Mouse (Mus musculus): ENCODE results near the gene Dscaml1.

Gene Dscaml1

DNA sequence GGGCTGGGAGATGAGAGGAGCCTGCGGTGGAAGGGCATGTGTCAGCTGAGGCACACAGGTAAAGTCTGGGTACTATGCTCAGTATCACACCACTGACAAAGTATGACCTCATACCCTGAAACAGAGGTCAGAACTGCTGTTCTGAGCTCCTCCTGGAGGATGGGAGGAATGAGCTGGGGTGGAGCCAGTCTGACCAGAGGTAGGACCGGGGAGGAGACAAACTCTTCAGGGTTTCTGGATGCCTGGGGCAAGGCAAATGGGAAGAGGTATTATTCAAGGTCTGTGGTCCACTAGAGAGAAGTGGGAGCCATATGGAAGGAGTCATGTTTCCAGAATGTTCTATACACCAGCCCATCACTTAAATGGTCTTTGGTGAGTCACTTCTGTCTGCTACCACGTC is 15.3 kb upstream of the Dscaml1 start:
- in situ Hi-C loops (cut with MboI, MseI), result loop anchor here (5.0 kb wide), 1 partner anchor 109 kb away; no protein-coding TSS in a partner anchor

DNA sequence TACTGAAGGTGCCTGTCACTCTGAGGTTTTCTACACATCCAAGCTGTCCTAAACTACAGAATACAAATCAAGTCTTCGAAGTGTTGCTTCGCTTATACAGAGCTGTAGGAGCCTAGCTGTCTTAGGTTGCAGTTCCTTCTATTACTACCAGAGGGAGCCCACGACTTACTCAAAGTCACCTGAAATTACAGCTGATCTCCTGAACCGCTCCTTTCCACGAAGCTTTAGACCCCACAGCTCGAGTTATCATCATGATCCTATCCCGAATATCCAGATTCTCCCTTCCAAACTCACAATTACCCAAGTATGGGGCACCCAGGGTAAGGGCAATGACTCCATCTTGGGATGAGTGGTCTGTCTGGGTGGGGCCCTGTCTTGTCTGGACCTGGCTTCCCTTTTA is 14.6 kb upstream of the Dscaml1 start:
- in situ Hi-C loops (cut with MboI, MseI), result loop anchor here (5.0 kb wide), 1 partner anchor 110 kb away; no protein-coding TSS in a partner anchor

DNA sequence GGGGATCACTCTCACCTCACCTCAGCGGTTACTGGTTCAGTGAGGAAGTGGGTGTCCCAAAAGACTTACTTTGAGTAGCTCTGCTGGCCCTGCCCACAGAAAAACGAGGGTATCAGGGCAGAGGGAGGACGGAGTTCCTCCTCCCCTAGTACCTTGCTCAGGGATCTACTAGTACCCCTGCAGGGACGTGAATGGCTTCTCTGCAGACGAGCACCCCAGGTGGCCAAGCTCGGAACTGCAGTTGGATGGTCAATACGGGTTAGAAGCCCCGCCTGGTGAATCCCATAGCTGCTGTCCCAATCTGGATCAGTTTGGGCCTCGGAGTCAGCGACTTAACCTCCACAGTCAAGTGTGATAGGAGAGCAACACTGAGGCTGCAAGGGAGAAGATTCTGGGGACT is 14.1 kb upstream of the Dscaml1 start:
- in situ Hi-C loops (cut with MboI, MseI), result loop anchor here (5.0 kb wide), 1 partner anchor 110 kb away; no protein-coding TSS in a partner anchor

DNA sequence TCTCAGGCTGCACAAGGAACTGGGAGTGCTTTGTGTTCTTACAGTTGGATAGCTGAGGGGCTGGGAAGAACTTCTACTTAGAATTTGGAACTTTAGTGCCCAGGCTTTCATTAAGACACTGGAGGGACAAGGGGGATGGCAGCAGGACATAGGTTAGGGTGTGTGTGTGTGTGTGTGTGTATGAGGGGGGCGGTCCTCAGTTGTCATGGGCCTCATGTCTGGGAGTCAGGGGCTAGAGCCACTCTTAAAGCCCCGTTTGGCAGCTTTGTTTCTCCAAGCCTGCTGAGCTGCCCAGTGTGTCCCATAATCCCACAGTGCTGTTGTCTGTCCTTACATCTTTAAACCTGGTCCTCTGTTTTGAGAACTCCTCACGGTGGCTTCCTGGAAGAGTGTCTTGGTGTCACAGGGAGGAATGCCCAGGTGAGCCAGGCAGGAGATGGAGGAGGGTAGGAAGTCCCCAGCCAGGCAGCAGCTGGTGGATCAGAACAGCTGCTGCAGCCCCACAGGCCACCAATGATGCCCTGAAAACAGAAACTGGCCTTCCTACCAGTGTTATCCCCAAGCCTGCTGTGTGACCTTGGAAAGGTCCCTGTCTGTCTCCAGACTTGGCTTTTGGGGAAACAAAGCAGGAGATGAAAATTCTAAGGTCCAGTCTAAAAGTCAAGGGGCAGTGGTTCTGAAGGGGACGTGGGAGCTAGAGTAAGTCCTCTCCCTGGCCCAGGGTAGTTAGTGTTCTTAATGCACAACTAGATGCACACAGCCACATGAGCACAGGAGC is 13.5 kb upstream of the Dscaml1 start:
- in situ Hi-C loops (cut with MboI, MseI), result loop anchor here (5.0 kb wide), 1 partner anchor 111 kb away; no protein-coding TSS in a partner anchor

DNA sequence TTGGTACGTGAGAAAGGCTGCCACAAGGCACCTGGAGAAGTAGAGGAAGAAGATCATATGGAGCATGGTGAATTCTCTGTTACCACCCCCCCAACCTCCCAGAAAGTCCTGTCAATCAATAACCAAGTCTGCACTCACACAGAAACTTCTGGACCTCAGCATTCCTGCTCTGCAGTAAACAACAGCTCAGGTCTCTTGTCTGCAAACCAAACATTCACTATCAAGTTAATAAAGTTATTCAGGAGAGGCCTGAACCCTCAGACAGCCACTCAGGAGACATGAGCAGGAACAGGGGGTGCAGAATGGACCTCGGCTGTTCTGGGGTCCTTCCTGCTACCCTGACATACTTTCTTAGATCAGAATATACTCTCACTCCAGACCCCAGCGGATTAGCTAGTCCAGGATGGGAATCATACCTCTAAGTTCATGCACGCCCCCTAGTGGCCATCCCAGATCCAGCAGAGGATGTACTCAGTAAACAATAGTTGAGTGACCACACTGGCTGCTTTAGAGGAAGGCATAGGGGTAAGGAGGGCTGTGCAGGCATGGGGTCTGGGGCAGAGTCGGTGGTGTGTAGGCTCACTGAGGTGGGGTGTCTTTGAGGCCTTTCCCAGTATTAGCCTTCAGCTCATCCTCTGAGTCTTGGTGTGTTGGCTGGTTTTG is 12.8 kb upstream of the Dscaml1 start:
- in situ Hi-C loops (cut with MboI, MseI), result loop anchor here (5.0 kb wide), 1 partner anchor 111 kb away; no protein-coding TSS in a partner anchor

DNA sequence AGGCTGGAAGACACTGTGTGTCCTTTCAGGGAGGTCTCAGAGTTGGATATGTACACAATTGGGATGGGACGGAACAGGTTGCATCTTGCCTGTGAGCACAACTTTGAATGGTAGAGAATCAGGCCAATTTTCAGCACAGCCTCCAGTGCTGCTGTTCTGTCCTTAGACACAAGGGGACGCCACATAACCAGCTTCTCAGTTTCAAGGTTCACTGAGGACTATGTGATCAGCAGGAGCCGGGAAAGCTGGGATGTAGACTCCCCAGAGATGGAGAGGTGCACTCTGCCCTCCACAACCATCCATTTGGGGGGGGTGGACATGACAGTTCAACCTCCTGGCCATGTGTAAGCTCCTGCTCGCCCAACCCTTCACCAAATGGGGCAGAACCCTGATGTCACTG is 10.5 kb upstream of the Dscaml1 start:
- in situ Hi-C loops (cut with MboI, MseI), result no loop called here

DNA sequence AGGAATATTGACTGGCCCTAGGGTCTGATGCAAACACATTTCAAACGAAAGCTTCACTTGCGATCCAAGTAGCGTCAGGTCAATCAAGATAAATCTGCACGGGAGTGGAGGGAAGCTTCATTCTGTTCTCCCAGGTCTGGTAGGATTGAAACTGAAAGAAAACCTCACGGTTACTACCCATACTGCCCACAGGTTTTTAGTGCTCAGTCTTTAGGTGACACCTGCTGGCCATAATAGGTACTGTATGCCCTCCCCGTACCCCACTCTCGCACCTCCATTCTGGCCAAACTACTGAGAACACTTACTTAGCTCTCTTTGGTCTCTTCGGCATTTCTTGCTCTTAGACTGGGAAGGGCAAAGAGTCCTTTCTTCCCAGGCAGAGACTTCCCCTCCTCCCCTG is 9.2 kb upstream of the Dscaml1 start:
- in situ Hi-C loops (cut with MboI, MseI), result no loop called here

DNA sequence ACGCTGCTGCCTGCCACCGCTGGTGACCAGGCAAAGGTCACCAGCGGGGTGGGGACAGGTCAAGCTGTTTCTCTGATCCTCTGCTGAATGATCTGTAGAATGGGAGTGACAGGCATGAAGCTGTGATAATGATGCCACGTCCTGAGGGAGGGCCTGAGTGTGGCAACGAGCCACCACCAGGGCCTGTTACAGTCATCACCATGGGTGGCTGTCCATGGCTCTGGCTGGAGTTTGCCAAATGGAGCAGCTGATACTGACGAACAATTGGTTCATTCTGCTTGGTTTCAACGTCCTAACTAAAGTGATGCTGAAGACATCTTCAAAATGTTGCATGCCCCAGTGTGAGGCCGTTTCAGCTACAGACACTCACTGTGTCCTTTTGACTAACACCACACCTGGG is 8.2 kb upstream of the Dscaml1 start:
- in situ Hi-C loops (cut with MboI, MseI), result no loop called here

DNA sequence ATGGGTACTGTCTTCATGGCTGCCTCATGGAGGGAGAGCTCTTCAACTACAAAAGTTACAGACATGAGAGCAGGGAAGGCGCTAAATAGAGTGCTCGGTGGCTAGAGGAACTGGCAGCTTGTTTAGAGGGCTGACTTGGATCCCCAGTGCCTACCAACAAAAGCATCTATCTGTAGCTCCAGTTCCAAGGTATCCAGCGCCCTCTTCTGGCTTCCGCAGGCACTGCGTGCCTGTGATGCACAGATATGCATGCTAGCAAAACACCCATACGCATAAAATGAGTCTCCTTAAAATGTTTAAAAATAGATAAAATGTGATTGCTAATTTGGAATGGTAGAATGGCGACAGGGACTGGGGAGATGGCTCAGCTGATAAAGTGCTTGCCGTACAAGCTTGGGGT is 5.2 kb upstream of the Dscaml1 start:
- in situ Hi-C loops (cut with MboI, MseI), result no loop called here

DNA sequence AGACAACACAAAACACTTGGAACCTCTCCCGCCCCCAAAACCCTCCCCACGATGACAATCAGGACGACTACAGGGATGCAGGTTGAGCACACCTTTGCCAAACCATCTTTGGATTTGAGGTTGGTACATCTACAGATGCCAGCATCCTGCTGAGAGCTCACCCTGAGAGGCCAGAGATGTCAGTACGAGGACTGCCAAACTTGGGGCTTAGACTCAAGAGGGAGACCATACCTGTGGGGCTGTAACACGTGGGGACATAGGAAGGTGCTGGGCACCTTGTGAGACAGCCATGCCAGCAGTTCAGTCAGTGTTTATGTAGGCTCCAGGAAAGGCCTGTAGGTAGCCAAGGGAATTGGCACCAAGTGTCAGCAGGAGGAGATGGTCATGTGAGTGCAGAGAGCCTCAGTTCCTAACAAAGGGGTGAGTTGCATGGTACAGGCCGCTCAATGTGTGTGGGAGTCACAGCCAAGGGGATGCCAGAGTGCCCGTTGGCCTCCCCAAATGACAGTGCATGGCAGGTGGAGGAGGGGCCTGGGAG is 3.6 kb upstream of the Dscaml1 start:
- in situ Hi-C loops (cut with MboI, MseI), result no loop called here

DNA sequence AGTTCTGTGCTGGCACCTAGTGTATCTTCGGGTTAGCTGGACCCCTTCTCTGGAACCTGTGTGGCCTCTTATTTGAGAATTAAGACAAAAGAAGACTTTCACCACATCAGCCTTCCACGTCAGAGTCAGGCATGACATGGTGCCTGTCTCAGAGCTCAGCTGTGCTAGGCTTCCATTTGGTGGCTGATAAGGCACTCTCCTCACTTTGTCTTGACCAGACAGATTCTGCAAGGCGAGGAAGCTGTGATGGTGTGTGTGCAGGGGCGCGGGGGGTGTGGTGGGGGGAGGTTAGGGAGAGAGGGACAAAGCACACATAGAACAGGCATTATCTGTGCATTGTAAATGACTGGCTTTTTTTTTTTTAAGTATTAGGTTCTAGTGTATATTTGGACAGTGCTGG is 3.0 kb downstream of the Dscaml1 start:
- in situ Hi-C loops (cut with MboI, MseI), result no loop called here

DNA sequence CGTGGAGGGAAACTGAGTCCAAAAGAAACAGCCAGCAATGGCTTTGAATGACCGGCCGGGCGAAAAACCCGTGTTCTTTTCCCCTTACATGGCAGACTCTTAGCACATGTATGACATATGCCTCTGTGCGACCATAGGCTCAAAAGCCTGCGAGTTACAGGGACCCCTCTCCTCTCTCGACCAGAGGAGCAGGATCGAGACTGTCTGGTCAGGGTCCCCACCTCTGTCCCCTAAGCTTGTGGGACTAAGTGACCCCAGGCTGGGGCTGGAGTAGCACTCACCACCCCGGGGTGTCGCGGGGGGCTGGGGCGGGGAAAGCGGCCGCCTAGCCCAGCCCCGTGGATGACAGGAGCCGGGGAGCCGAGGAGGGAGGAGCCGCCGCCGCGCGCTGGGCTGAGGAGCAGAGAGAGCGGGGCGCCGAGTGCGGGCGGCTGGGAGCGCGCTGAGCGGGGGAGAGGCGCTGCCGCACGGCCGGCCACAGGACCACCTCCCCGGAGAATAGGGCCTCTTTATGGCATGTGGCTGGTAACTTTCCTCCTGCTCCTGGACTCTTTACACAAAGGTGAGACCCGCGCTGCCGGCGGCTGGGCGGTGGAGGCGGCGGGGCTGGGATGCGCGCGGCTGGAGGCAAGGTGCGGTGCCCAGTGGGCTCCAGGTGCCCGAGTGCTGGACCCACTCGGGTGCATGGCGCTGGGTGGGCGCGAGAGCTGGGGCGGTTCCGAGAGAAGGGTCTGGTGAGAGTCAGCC is 3.7 kb downstream of the Dscaml1 start:
- in situ Hi-C loops (cut with MboI, MseI), result no loop called here

DNA sequence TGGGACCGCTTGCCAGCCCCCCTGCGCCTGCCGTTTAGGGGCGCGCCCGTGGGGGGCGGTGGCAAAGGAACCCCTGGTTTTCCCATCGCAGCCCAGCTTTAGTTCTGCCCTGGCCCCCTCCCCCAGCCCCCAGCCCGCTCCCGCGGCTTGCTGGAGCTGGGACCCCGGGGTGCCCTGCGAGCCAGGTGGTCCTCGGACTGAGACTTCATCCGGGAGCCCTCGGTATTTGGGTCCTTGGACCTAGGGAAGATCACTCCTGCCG is 4.2 kb downstream of the Dscaml1 start:
- in situ Hi-C loops (cut with MboI, MseI), result no loop called here

DNA sequence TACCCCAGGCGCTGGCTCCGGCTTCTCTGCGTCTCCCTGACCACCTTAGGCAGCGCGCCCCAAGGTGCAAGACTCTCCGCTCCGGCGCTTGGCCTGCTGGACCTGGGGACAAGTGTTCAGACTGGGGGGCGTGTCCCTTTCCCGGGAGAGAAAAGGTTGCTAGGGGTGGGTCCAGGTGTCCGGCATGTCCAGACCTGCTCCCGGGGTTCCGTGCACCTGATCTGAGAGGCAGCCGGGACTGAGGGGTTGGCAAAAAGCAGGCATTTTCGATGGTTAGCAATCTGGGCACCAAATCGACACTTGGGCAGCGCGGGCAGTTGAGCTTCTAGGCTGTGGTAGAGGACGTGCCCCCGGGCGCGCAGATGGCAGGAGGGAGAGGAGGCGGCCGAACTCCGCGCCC is 4.7 kb downstream of the Dscaml1 start:
- in situ Hi-C loops (cut with MboI, MseI), result no loop called here

DNA sequence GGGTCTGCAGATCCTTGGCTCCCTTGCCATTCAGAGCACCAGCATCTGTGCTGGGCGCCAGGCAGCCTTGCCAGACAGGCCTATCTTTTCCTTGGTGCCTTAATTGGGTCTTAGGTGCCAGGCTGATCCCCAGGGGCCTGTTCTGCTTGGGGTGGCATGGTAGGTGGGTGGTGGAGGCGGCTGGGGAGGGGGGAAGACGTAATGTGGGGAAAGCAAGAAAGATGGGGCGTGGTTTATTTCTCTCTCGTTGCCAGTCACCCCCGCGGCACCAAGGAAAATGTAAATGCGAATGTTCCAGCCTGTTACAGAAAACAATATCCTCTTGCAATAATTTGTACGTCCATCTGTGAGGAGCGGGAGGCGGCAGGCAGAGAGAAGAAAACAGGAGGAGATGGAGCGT is 6.2 kb downstream of the Dscaml1 start:
- in situ Hi-C loops (cut with MboI, MseI), result no loop called here

DNA sequence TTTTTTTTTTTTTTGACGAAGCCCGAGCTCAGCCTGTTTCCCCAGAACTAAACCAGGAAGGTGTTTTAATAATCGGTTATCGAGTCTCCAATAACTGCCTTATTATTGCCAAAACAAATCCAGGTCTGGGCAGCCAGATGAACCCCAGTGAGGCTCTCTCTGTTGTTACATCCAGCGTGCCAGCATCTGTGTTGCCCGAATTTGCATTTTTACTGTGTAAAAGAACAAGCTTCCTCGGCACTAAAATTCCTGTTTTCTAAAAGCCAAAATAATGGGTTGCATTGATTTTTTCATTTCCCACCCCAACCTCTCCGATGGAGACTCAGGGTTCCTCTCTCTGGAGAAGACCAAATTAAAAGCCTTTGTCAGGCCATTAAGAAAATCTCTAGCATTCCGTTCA is 6.7 kb downstream of the Dscaml1 start:
- in situ Hi-C loops (cut with MboI, MseI), result no loop called here

DNA sequence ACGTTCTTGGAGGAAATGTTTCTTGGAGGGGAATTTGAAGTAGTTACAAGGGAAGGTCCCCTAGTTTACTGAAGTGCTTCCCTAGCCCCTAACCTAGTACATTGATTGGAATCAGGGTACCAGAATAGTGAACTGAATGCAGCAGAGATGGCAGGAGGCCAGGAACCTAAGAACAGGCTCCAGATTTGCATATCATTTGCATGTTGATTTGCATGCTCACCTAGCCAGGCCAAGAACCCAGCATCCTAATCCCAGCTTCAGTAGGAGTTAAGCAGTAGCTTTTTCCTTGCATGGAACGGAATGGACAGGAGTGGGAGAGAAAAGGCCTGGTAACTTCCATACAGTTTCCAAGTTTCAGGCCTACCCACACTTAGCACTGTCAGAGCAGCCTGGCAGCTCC is 7.7 kb downstream of the Dscaml1 start:
- in situ Hi-C loops (cut with MboI, MseI), result no loop called here

DNA sequence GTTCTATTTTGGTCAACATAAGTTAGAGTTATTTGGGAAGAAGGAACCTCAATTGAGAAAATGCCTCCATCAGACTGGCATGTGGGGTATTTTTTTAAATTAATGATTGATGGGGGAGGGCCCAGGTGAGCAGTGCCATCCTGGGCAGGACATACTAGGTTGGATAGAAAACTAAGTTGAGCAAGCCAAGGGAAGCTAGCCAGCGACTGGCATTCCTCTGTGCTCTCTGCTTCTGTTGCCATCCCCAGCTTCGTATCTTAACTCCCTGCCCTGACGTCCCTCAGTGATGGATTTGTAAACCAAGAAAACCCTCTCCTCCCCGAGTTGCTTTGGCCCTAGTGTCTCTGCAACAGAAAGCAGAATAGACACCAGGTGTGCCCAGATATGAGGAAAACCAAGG is 12.6 kb downstream of the Dscaml1 start:
- in situ Hi-C loops (cut with MboI, MseI), result no loop called here

DNA sequence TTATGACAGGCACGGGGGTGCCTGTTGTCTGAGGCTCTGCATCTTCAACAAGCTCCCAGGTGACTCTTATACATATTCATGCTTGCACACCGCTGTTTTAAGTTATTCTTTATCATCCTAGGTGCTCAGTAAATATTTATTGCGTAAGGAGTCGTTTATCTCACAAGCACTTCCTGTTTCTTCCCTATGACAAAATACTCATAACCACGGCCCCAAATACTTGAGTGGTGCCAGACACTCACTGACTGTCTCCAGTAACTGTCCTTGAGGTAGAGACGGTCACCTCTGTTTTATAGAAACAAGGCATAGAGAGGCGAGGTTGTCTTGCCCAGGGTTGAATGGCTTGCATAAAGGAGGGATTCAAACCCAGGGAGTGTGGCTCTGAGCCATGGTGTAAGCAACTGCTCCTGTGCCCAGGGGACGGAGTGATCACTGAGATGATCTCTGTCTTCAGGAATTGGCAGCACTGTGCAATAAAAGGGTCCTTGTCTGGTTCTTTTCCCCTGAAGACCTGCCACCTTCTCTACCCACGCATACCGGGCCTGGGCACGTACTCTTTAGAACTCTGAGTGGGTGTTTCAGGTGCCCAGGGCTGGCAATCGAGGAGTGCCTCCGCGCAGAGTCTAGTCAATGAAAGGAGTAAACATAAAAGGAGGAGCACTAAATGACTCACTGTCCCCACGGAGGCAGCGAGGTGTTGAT is 13.8 kb downstream of the Dscaml1 start:
- in situ Hi-C loops (cut with MboI, MseI), result no loop called here

DNA sequence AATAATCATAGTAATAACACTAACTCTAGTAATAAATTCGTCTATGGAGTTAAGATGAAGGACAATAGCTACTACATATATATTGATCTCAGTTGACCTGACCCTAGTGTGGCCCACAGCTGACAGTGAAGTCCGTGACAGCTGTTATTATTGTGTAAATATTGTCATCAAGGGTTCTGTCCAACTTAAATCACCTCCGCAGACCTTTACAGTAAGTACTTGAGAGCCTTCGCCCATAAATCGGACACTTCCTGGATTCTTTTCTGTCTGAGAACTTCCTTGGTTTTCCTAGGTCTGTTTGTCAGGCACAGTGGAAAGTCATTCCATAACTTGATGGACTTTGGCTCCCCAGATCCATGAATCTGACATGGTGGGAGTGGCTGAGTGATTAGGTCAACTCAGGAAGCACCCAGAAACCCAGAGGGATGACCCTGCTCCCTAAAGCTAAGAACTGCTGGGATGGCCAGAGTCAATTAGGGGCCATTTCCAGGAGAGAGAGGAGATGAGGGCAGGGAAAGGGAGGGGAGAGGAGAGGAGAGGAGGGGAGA is 17.9 kb downstream of the Dscaml1 start:
- in situ Hi-C loops (cut with MboI, MseI), result no loop called here

DNA sequence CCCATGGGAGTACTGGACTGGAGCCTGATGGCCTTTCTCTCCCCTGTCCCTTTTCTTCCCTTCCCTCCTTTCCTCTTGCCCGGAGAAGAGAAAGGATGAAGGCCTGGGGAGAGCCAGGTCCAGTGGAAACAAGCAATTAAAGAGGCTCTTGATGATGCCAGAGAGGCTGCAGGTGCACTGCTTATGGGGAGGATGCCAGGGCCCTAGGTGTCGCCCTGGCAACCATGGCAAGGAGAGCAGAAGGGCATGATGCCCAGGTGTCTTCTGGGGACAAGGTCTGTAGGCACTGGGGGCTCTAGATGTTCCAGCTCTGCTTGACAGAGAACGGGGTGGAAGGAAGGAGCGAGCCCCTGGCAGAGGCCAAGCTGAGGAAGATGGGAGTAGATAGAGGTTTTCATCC is 23.2 kb downstream of the Dscaml1 start:
- in situ Hi-C loops (cut with MboI, MseI), result no loop called here

DNA sequence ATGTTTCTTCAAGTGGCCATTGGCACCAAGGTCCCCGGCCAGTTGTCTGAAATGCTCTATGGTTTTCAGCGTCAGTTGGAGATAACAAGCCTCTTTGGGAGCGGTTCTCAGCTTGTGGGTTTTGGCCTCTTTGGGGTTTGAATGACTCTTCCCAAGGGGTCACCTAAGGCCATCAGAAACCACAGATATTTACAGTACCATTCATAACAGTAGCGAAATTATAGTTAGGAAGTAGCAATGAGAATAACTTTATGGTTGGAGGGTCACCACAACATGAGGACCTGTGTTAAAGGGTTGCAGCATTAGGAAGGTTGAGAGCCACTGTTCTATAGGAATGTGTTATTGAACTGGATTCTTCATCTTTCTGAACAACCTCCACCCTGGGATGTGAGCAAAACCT is 24.9 kb downstream of the Dscaml1 start:
- in situ Hi-C loops (cut with MboI, MseI), result no loop called here

Measured in T-helper 1 cell (primary cell).